Mouse (Mus musculus): ENCODE data around the gene Ola1.

DNA sequence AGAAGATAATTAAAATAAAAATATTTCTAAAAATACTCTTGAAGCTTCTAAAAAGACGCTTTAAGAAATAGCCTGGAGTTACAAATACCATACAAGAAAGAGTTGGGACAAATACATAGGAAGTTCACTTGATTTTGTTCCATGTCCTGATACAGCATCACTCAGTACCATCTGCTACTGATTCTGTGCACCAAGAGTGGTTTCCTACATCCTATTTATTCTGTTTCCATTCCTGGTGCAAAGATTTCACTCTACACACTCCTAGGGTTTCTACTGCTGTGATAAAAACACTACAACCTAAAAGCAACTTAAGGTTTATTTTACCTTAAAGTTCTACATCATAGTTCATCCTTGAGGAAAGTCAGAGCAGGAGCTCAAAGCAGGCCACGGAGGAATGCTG, 99.9 kb downstream of the Ola1 start:
- TF ChIP-seq EP300 (IDR thresholded peaks at IDR 0.05; ENCODE audit: low read depth), result no peak
- no peak for TF ChIP-seq CTCF (IDR thresholded peaks at IDR 0.05; ENCODE audit: low read depth)

Measured in liver, postnatal 0 days (tissue).